Mouse (Mus musculus) testis, adult 2 months (tissue): ENCODE measurements around the gene Gse1.

Experiments
- CTCF ChIP-seq: fragments of 200-500 bp; IDR thresholded peaks from 2 replicates; pipeline ENCODE4 v1.5.1; 2012; ENCODE audit warnings: low read depth, mild to moderate bottlenecking, inconsistent platforms, low read length, moderate library complexity; ENCODE audit not compliant: control insufficient read depth, insufficient read depth, insufficient replicate concordance
- POLR2A ChIP-seq: fragments of 200-500 bp; IDR thresholded peaks from 2 replicates; pipeline ENCODE4 v1.6.1; 2012; ENCODE audit warnings: low read depth, mild to moderate bottlenecking, inconsistent platforms, low read length, moderate library complexity; ENCODE audit not compliant: control insufficient read depth

- TF ChIP-seq CTCF (no peak), POLR2A (no peak)
Measured at GRCm38 (mm10) chr8:120539775-120540625, 311.7 kb downstream of the Gse1 start.
